Mouse (Mus musculus) MEL (cell line): Measurements from ENCODE around the gene 1700123O20Rik. TPM values are rescaled to one million over a fixed set of nuclear protein-coding genes. Genes with fewer than 3 reads are reported as not detected.

Experiments
- DNase-seq: peaks from one replicate; pipeline ENCODE4 v3.0.0; 2011; ENCODE audit warnings: low read depth, low spot score
- H3K27ac ChIP-seq: 2 replicates; pipeline ENCODE4 v1.5.1; 2012; ENCODE audit warnings: low read depth, mild to moderate bottlenecking, control low read depth, low read length, moderate library complexity; ENCODE audit not compliant: control insufficient read depth
- H3K27me3 ChIP-seq, 2 experiments: fragments of 150-350 bp in 1 of 2; sonication (generic) in 1 of 2; 2 replicates each; pipeline ENCODE4 v1.6.1; 2012; ENCODE audit warnings: low read length in 2 of 2, mild to moderate bottlenecking in 2 of 2, improper control_type of control experiment in 1 of 2, moderate library complexity in 1 of 2; ENCODE audit not compliant: insufficient read depth in 2 of 2, control insufficient read depth in 1 of 2
- H3K36me3 ChIP-seq, 2 experiments: 2 replicates each; pipeline ENCODE4 v1.6.1; 2012 to 2014; ENCODE audit warnings: low read length in 2 of 2, improper control_type of control experiment in 1 of 2, inconsistent platforms in 1 of 2, mild to moderate bottlenecking in 1 of 2; ENCODE audit not compliant: insufficient read depth in 2 of 2, control insufficient read depth in 1 of 2
- H3K4me1 ChIP-seq, 2 experiments: fragments of 150-350 bp in 1 of 2; sonication (generic) in 1 of 2; 2 replicates each; pipeline ENCODE4 v1.6.1; 2012; ENCODE audit warnings: low read length in 2 of 2, improper control_type of control experiment in 1 of 2, mild to moderate bottlenecking in 1 of 2; ENCODE audit not compliant: insufficient read depth in 2 of 2, control insufficient read depth in 1 of 2
- H3K4me3 ChIP-seq, 2 experiments: fragments of 150-350 bp in 1 of 2; sonication (generic) in 1 of 2; 2 replicates each; pipeline ENCODE4 v1.5.1; 2012; ENCODE audit warnings: low read depth in 2 of 2, low read length in 2 of 2, mild to moderate bottlenecking in 2 of 2, moderate library complexity in 2 of 2, control low read depth in 1 of 2, improper control_type of control experiment in 1 of 2; ENCODE audit not compliant: control insufficient read depth in 1 of 2, insufficient read depth in 1 of 2
- H3K79me2 ChIP-seq: 2 replicates; pipeline ENCODE4 v1.6.1; 2012; ENCODE audit warnings: mild to moderate bottlenecking, low read length, moderate library complexity; ENCODE audit not compliant: control insufficient read depth, poor library complexity, insufficient read depth
- H3K9ac ChIP-seq: 2 replicates; pipeline ENCODE4 v1.6.1; 2012; ENCODE audit warnings: low read depth, mild to moderate bottlenecking, control low read depth, low read length, moderate library complexity; ENCODE audit not compliant: control insufficient read depth, poor library complexity, severe bottlenecking
- H3K9me3 ChIP-seq: fragments of 150-350 bp; sonication (generic); replicated peaks from 2 replicates; pipeline ENCODE4 v1.6.1; 2012; ENCODE audit warnings: mild to moderate bottlenecking, low read length, improper control_type of control experiment, moderate library complexity; ENCODE audit not compliant: insufficient read depth
- BHLHE40 ChIP-seq: IDR thresholded peaks from 2 replicates; pipeline ENCODE4 v1.6.1; 2012; ENCODE audit warnings: low read depth, mild to moderate bottlenecking, inconsistent platforms, low read length, improper control_type of control experiment, borderline replicate concordance
- CHD1 ChIP-seq: IDR thresholded peaks from 2 replicates; pipeline ENCODE4 v1.6.1; 2012; ENCODE audit warnings: low read depth, mild to moderate bottlenecking, inconsistent platforms, low read length, improper control_type of control experiment
- CHD2 ChIP-seq: IDR thresholded peaks from 2 replicates; pipeline ENCODE4 v1.6.1; 2011; ENCODE audit warnings: low read length, improper control_type of control experiment
- CTCF ChIP-seq, 3 experiments: IDR thresholded peaks in 2 of 3; conservative IDR thresholded peaks in 1 of 3; 2 replicates each; pipeline ENCODE4 v1.5.1; 2011 to 2012; ENCODE audit warnings: low read length in 3 of 3, low read depth in 2 of 3, mild to moderate bottlenecking in 2 of 3, improper control_type of control experiment in 1 of 3, inconsistent platforms in 1 of 3, mixed read lengths in 1 of 3, moderate library complexity in 1 of 3; ENCODE audit not compliant: control insufficient read depth in 1 of 3, insufficient read depth in 1 of 3, poor library complexity in 1 of 3, severe bottlenecking in 1 of 3
- ELF1 ChIP-seq: IDR thresholded peaks from 2 replicates; pipeline ENCODE4 v1.6.1; 2014; ENCODE audit warnings: low read depth, mild to moderate bottlenecking, inconsistent platforms, low read length, improper control_type of control experiment, moderate library complexity
- EP300 ChIP-seq, 2 experiments: IDR thresholded peaks; 2 replicates each; pipeline ENCODE4 v1.6.1; 2011; ENCODE audit warnings: improper control_type of control experiment in 2 of 2, low read length in 2 of 2, low read depth in 1 of 2, mild to moderate bottlenecking in 1 of 2
- HCFC1 ChIP-seq: IDR thresholded peaks from 2 replicates; pipeline ENCODE4 v1.6.1; 2012; ENCODE audit warnings: low read depth, mild to moderate bottlenecking, inconsistent platforms, low read length, improper control_type of control experiment, moderate library complexity
- JUND ChIP-seq: IDR thresholded peaks from 2 replicates; pipeline ENCODE4 v1.6.1; 2011; ENCODE audit warnings: low read depth, mild to moderate bottlenecking, improper control_type of control experiment, low read length
- MAFK ChIP-seq: IDR thresholded peaks from 2 replicates; pipeline ENCODE4 v1.6.1; 2011; ENCODE audit warnings: low read depth, mild to moderate bottlenecking, low read length, improper control_type of control experiment, borderline replicate concordance
- MXI1 ChIP-seq: IDR thresholded peaks from 2 replicates; pipeline ENCODE4 v1.6.1; 2011; ENCODE audit warnings: mild to moderate bottlenecking, low read depth, low read length, improper control_type of control experiment
- MYC ChIP-seq: IDR thresholded peaks from 2 replicates; pipeline ENCODE4 v1.6.1; 2011; ENCODE audit warnings: low read depth, mild to moderate bottlenecking, low read length, improper control_type of control experiment, moderate library complexity
- POLR2A ChIP-seq, 2 experiments: IDR thresholded peaks; 2 replicates each; pipeline ENCODE4 v1.6.1; 2011 to 2012; ENCODE audit warnings: low read length in 2 of 2, mild to moderate bottlenecking in 2 of 2, control low read depth in 1 of 2, improper control_type of control experiment in 1 of 2, low read depth in 1 of 2, moderate library complexity in 1 of 2; ENCODE audit not compliant: control insufficient read depth in 1 of 2, insufficient read depth in 1 of 2, poor library complexity in 1 of 2
- POLR2AphosphoS2 ChIP-seq: IDR thresholded peaks from 2 replicates; pipeline ENCODE4 v1.6.1; 2011; ENCODE audit warnings: low read length, improper control_type of control experiment
- RAD21 ChIP-seq: IDR thresholded peaks from 2 replicates; pipeline ENCODE4 v1.6.1; 2011; ENCODE audit warnings: mild to moderate bottlenecking, low read depth, low read length, improper control_type of control experiment
- RCOR1 ChIP-seq: IDR thresholded peaks from 2 replicates; pipeline ENCODE4 v1.6.1; 2012; ENCODE audit warnings: low read depth, mild to moderate bottlenecking, inconsistent platforms, low read length, improper control_type of control experiment
- SIN3A ChIP-seq: IDR thresholded peaks from 2 replicates; pipeline ENCODE4 v1.6.1; 2012; ENCODE audit warnings: low read length, improper control_type of control experiment, inconsistent platforms
- SMC3 ChIP-seq: IDR thresholded peaks from 2 replicates; pipeline ENCODE4 v1.6.1; 2011; ENCODE audit warnings: low read depth, low read length, improper control_type of control experiment
- TAL1 ChIP-seq: IDR thresholded peaks from 2 replicates; pipeline ENCODE4 v1.6.1; 2012; ENCODE audit warnings: mild to moderate bottlenecking, inconsistent platforms, low read length, moderate library complexity, mixed read lengths
- TBP ChIP-seq: IDR thresholded peaks from 2 replicates; pipeline ENCODE4 v1.8.0; 2011; ENCODE audit warnings: low read depth, low read length, improper control_type of control experiment
- USF1 ChIP-seq: IDR thresholded peaks from 2 replicates; pipeline ENCODE4 v1.6.1; 2014; ENCODE audit warnings: low read depth, mild to moderate bottlenecking, inconsistent platforms, low read length, improper control_type of control experiment, moderate library complexity
- ZC3H11A ChIP-seq: IDR thresholded peaks from 2 replicates; pipeline ENCODE4 v1.6.1; 2012; ENCODE audit warnings: low read depth, mild to moderate bottlenecking, inconsistent platforms, low read length, improper control_type of control experiment
- ZKSCAN1 ChIP-seq: IDR thresholded peaks from 2 replicates; pipeline ENCODE4 v1.6.1; 2012; ENCODE audit warnings: low read depth, mild to moderate bottlenecking, inconsistent platforms, low read length, improper control_type of control experiment, moderate library complexity
- ZMIZ1 ChIP-seq: IDR thresholded peaks from 2 replicates; pipeline ENCODE4 v1.6.1; 2012; ENCODE audit warnings: low read depth, mild to moderate bottlenecking, inconsistent platforms, low read length, improper control_type of control experiment, moderate library complexity
- ZNF384 ChIP-seq: IDR thresholded peaks from 2 replicates; pipeline ENCODE4 v1.6.1; 2012; ENCODE audit warnings: low read depth, mild to moderate bottlenecking, inconsistent platforms, low read length, improper control_type of control experiment
- polyA plus RNA-seq, 2 experiments: library from polyadenylated mRNA; stranded (reverse) in 1 of 2; unstranded in 1 of 2; fragments of >175 nt in 1 of 2; fragments of >200 nt in 1 of 2; gene quantifications; 2 replicates each; pipeline versions ENCODE4 v1.2.1 to v1.2.4; 2012; ENCODE audit warnings: low replicate concordance in 2 of 2, low read depth in 1 of 2; ENCODE audit not compliant: insufficient read length in 2 of 2, insufficient read depth in 1 of 2, missing spikeins in 1 of 2
- total RNA-seq: library from RNA; depleted of rRNA; stranded (reverse); fragments of 300-350 nt; gene quantifications from 2 replicates; pipeline ENCODE4 v1.2.3, GENCODE M21; 2012

Gene 1700123O20Rik
- total and polyA plus RNA-seq, 3 experiments: 44.2 to 72.8 TPM; not detected in 1

DNA sequence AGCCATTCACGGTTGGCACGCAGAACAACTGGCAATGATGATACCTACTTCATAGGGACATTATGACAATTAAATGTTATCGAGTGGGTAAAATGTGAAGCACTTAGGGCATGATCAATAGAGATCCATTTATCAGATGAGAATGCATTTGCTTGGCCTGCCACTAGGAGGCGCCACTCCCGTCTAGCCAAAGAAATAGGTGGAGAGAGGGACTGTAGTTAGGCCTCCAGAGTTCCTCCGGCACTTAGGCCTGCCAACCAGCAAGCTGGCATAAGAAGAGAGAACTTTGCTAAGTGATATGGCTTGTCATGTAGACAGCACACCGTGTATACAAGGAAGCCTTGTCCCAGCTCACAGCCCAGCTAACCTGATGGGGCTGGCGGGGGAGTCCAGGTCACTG is 49.1 kb upstream of the 1700123O20Rik start:
- H3K4me3 ChIP-seq: no peak overlapping the region
- no peak overlapping the region for H3K9ac ChIP-seq
- TF ChIP-seq ZC3H11A (peak; percentile 34; the same call in 1 of the 2 replicates), CHD2 (no peak), CTCF (IDR thresholded peaks at IDR 0.05 in 2 of 3, conservative IDR thresholded peaks at IDR 0.05 in 1 of 3; ENCODE audit: control insufficient read depth in 1 of 3, insufficient read depth in 1 of 3, low read depth in 2 of 3, low read length in 3 of 3, poor library complexity in 1 of 3, severe bottlenecking in 1 of 3) (peak; percentile 79 to 99 (median 88)), RCOR1 (no peak), SMC3 (peak; percentile 69), JUND (no peak), RAD21 (peak; percentile 30), EP300 (IDR thresholded peaks at IDR 0.05; ENCODE audit: low read depth in 1 of 2, low read length in 2 of 2) (no peak), TAL1 (no peak), MAFK (no peak), MXI1 (no peak), MYC (no peak), BHLHE40 (no peak), ZKSCAN1 (no peak), SIN3A (no peak), HCFC1 (no peak), USF1 (no peak)
- no peaks in the 10 kb centered on the region for H3K36me3 ChIP-seq
- no peaks in the 10 kb centered on the region for H3K27me3 ChIP-seq
- H3K79me2 ChIP-seq: no peaks in the 10 kb centered on the region; the same call in 1 of the 2 replicates
- H3K4me1 ChIP-seq: peaks cover 4% of the 10 kb centered on the region in 2 experiments; a peak in 2 of 4 replicates
- no peak overlapping the region for H3K27ac ChIP-seq
- no peaks in the 10 kb centered on the region for H3K9me3 ChIP-seq
- peak; percentile 61 for DNase-seq

DNA sequence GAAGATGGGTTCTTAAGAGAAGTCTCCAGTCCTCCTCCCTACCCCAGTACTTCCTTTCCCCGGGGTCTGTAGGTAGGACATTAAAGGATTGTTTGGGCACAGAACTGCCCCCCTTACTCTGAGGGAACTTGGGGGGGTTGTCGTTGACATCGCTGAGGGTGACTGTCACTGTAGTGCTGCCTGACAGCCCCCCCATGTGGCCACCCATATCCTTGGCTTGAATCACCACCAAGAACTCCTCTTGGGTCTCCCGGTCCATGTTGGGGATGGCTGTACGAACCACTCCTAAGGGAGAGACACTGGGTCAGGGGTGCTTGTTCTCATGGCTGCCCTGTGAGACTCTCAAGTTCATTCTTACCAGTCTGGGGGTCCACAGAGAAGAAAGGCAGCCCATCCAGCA is 47.8 kb upstream of the 1700123O20Rik start:
- Histone ChIP-seq H3K27ac (no peak overlapping the region), H3K9me3 (no peaks in the 10 kb centered on the region), H3K4me3 (no peak overlapping the region), H3K4me1 (peaks cover 4% of the 10 kb centered on the region in 2 experiments; a peak in 2 of 4 replicates), H3K9ac (no peak overlapping the region)
- TF ChIP-seq ZC3H11A: peak; percentile 36
- TF ChIP-seq TBP: no peak
- no peak for TF ChIP-seq JUND
- TF ChIP-seq CHD1: no peak
- TF ChIP-seq ZKSCAN1: no peak
- peak; percentile 39 for TF ChIP-seq RAD21
- no peak for TF ChIP-seq CHD2
- TF ChIP-seq SMC3: peak; percentile 55
- TF ChIP-seq BHLHE40: no peak
- no peak for TF ChIP-seq EP300 (IDR thresholded peaks at IDR 0.05; ENCODE audit: low read depth in 1 of 2, low read length in 2 of 2)
- TF ChIP-seq TAL1: no peak
- peak in 2 of 3 experiments; percentile 48 to 50; a peak in 4 of 6 replicates for TF ChIP-seq CTCF (IDR thresholded peaks at IDR 0.05 in 2 of 3, conservative IDR thresholded peaks at IDR 0.05 in 1 of 3; ENCODE audit: control insufficient read depth in 1 of 3, insufficient read depth in 1 of 3, low read depth in 2 of 3, low read length in 3 of 3, poor library complexity in 1 of 3, severe bottlenecking in 1 of 3)
- no peak for TF ChIP-seq ZNF384
- TF ChIP-seq POLR2AphosphoS2: no peak
- TF ChIP-seq POLR2A (IDR thresholded peaks at IDR 0.05; ENCODE audit: control insufficient read depth in 1 of 2, insufficient read depth in 1 of 2, low read depth in 1 of 2, low read length in 2 of 2, poor library complexity in 1 of 2): no peak
- TF ChIP-seq ELF1: no peak
- no peak for TF ChIP-seq MXI1
- no peak for TF ChIP-seq MYC
- TF ChIP-seq ZMIZ1: no peak
- TF ChIP-seq, all 39 proteins: peak for 4
- Histone ChIP-seq H3K36me3 (no peaks in the 10 kb centered on the region; a peak in 1 of 4 replicates), H3K79me2 (no peaks in the 10 kb centered on the region; the same call in 1 of the 2 replicates), H3K27me3 (no peaks in the 10 kb centered on the region)
- DNase-seq: no peak
